Mouse (Mus musculus) megakaryocyte, adult 5-6 weeks (primary cell): Measurements from ENCODE around the gene Itpr1. TPM values are rescaled to one million over a fixed set of nuclear protein-coding genes. Genes with fewer than 3 reads are reported as not detected.

Experiments used
- ATAC-seq: 2 replicates; pipeline ENCODE4 v1.8.0; 2016; ENCODE audit warnings: mild to moderate bottlenecking, inconsistent platforms; ENCODE audit not compliant: poor library complexity, severe bottlenecking
- total RNA-seq, 2 experiments: library from RNA; stranded (forward) in 1 of 2; stranded (reverse) in 1 of 2; fragments of 153-499, 151-499 nt in 1 of 2; fragments of 221-1000, 200-1000 nt in 1 of 2; gene quantifications; 2 replicates each; pipeline versions ENCODE4 v1.2.3 to v1.2.4; 2015 to 2017

The Itpr1 gene
- 51.2 and 55.7 TPM in 2 replicates for total RNA-seq (2015)
- total RNA-seq (2017), result 127 and 135 TPM in 2 replicates

DNA sequence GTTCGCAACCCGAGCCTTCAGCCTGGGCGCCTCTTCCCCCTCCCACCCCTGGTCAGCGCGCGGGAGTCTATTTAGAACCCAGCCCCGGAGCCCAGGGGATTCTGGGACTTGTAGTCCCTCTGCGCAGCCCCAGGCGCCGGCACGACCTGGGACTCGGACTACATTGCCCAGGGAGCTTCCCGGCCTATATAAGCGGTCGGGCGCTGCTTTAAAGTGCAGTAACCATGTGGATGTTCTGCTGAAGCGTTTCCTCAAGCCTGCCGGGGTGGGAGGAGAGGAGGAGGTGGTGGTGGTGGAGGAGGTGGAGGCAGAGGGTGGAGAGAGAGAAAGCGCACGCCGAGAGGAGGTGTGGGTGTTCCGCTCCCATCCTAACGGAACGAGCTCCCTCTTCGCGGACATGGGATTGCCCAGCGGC lies at the start of gene Itpr1:
Itpr1 (plus strand) TSS at position 216 of the 415 bp plus-strand sequence.
- peak; percentile 85 for ATAC-seq

DNA sequence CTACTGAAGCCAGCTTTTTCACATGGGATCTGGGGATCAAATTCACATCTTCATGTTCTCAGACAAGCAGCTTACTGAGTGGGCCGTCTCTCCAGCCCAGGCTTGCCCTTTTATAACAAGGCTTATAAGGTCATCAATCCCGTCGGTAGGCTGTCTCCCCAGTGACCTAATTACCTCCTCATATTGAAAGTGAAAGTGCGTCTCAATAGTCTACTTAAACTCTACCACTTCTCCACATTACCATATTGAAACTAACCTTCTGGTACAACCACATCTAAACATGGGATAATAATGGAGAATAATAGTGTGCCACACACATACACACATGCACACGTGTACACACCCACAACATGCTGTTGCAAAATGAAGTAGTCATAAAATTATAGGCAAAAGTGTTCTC lies 48.0 kb upstream of the Itpr1 start:
- peak; percentile 61; the same call in 1 of the 2 replicates for ATAC-seq

DNA sequence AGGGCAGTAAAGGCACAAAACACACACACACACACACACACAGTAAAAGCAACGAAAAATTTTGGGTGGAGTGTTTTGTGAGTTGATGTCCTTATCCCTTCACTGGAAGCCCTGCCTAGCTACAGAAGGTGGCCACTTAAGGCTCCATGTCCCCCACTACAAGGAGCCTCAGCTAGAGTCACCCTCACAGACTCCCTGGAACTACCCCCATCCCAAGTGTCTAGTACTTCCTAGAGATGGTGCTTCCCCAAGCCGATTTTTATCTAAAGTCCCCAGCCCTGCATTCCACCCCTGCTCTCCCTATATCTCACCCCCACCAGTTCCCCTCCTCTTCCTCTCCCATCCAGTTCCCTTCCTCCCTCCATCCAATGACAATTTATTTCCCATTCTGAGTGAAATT lies 47.3 kb upstream of the Itpr1 start:
- ATAC-seq, result no peak

DNA sequence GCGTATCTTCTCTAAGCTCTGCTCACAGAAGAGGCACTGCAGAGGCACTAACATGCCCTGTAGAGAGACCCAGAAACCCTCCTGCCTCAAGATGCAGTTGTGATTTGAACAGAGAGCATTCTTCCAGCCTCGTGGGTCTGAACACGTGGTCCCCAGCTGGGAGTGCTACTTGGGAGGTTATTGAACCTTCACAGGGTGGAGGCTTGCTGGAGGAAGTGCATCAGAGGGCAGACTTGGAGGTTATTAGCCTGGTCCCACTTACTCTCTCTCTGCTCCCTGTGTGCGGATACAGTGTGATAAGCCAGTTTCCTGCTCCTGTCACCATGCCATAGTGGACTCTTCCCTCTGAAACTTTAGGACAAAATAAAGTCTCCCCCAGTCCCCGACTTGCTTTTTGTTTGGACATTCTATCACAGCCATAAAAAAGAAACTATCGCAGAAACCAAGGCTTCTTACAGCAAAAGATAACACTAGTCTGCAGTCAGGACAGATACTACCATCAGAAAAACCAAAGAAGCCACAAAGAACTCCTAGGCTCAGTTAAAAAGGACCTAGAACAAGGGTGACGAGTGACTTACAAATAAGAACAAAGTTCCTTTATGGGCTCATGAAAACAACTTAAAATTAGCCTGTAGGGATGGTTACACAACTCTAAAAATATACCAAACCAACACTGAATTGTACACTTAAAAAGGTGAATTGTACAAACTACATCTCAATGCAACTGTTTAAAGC lies 44.8 kb upstream of the Itpr1 start:
- peak; percentile 28; the same call in 1 of the 2 replicates for ATAC-seq

DNA sequence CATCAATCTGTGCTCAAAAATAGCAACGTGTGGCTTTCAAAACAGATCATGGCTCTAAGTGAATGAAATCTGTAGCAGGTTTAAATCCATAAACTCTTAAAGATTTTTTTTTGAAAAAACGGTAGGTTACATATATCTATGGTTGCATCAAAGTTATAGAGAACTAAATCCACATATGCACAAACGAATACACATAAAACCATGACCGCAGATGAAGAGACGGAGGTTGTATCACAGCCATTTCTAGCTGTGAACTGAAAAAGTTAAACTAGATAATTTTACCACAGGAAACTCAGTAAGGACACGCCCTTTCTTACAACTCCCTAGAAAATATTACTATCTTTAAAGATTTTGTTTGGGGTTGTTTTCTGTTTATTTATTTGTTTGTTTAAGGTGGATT lies 44.2 kb upstream of the Itpr1 start:
- no peak for ATAC-seq

DNA sequence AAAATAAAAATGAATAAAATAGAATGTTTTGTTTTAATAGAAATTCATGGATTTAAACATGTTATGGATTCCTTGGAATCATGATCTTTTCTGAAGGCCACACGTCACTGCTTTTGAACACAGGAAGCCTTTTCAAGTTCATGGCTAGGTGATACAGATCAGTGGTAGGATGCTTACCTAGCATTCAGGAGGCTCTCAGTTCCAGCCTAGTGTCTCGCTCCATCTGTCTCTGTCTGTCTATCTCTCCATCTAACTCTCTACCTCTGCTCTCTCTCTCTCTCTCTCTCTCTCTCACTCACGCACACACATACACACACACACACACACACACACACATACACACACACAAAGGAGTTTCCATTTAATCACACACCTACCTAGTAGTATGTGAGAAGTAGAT lies 43.4 kb upstream of the Itpr1 start:
- no peak for ATAC-seq

DNA sequence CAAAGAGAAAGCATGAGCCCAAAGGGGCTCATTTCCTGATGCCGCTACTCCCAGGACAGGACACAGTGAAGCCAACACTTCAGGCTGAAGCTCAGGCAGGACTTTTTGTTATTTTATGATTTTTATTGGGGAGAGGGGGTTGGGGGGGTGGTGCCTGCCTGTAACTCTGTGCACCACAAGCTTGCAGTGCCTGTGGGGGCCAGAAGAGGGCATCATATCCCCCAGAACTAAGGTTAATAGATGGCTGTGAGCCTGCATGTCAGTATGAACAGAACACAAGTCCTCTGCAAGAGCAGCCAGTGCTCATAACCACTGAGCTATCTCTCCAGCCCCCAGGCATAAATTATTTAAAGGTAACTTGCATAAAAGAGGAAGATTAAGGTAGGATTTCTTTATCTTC lies 40.7 kb upstream of the Itpr1 start:
- no peak for ATAC-seq

DNA sequence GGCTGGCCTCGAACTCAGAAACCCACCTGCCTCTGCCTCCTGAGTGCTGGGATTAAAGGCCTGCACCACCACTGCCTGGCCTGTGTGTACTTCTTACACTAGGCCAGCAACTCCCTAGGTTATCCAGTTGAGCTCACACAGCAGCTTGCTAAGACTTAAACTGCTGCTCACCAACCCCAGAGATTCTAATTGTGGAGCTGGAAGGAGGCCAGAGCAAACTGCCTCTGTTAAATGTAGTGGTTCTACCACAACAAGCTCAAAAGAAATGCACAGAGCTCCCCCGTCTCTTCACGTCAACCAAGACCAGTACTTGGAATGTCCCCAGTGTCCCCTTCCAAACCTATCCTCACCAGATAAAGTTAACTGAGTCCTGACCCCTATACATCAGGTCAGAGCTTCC lies 38.7 kb upstream of the Itpr1 start:
- no peak for ATAC-seq

DNA sequence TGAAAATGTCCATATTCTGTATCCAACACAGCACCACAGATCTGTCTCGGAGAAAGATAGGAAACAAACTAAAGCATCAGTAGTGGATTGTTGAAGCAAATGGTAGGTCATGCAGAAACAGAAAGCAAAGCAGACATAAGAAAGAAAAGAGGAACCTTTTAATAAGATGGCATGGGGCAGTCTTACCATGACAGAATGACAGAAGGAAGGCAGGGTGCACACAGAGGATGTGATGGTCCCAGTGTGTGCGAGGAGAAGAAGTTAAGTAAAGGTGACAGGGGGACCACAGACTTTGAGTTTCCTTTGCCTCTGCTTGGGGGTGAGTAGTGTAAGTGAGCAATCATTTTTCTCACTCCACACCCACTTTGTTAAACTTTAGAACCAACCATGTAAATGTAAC lies 33.8 kb upstream of the Itpr1 start:
- ATAC-seq, result peak; percentile 67

DNA sequence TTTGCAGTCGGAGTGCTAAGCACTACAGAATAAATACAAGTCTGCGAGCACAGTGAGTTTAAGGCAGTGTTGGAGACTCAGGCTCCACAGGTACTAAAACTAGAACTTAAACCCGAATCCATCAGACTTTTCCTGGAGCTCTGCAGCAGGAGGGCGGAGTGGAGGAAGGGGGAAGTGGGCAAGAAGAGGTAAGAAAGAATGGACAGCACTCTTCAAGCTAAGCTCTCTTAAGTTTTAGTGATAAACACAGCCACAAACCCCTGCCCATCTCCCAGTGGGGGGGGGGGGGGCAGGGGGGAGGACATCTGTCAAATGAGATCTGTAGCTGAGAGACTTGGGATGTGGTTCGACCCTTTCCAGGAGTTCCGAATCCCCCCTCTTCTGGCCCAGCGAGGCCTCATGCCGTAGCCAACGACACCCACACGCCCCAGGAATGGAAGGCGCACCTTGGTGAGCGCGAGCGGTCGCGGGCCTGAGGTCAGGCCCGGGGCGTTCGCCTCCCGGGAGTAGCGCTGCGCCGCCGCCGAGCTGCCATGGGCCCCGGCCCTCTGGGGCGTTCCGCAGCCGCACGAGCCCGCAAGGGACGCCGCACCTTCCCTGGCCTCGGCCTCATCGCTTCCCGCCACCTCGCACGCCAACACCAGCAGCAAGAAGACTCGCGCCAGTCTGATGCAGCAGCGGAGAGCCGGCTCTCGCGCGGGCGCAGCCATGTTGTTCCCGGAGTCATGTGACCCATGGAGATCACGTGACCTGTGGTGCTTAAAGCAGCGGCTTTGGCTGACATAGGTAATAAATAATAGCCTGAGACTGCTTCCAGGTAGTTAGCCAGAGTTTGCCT lies 27.8 kb upstream of the Itpr1 start, which contains the start of gene Sumf1:
Sumf1 (minus strand) TSS at position 736 of the 838 bp plus-strand sequence.
- ATAC-seq, result peak; percentile 88

DNA sequence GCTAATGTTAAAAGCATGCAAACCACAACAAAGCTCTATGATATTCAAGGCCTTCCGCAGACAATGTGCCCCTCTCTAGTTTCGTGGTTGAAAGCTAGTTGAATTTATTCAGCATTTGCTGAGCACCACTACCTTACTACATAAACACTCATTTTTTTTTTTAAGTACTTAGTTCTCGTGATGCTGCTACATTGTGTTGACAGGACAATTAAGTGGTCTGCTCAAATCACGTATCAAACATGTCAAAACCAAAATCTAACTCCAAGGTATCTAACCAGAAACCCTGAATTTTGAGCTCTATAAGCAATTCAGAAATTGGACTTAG lies 27.2 kb upstream of the Itpr1 start:
- 0 out of 2 replicates have a peak, but pooled peaks have one; percentile 5 for ATAC-seq

DNA sequence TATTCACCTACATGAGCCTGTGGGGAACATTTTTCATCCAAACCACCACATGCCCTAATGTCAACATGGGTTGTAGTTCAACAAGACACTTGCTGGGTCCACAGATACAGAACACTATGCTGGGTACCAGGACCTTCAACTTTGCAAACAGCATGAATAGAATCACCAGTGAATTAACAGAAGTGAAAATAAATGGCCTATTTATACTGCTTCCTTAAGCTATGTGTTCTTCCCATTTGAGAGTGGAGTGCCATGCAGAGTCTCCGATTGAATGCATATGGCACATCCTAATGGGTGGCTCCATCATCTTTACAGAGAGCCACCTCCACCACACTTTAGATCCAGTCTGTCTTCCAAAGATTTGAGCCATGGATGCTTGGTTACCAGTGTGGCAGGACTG lies 22.2 kb upstream of the Itpr1 start:
- peak; percentile 59 for ATAC-seq

DNA sequence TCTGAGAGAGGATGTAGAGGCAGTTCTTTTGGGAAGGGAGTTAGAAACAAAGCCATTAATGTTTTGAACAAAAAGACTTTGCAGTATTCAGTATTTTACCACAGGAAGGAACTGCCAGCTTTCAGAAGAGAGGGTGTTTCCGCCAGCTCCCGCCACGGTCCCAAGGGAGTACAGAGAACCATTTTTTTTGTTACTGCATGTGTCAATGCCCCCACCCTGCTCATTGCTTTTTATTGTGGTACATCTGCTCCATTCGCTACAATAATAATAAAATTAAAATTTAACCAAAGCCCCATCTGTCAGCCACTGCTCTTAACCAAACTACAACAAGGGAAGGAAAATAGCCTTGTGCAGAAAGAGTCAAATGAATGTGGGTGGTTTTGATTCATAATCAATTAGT lies 20.3 kb upstream of the Itpr1 start:
- no peak for ATAC-seq

DNA sequence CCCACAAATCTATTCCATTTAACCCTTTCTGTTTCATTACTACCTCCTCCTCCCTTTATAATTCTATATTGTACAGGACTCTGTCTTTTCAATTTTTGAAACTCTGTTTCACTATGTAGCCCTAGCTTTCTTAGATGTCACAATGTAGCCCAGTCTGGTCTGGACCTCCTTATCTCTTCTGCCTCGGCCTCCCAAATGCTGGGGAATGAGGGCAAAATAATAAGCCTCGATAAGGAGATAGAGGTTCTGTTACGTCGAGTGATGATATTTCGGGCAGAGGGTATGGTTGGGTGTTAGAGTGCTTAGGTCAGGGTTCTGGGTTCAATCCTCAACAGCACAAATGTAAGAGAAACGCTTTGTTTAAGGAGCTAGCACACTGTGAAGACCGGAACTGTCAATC lies 16.2 kb upstream of the Itpr1 start:
- no peak for ATAC-seq

DNA sequence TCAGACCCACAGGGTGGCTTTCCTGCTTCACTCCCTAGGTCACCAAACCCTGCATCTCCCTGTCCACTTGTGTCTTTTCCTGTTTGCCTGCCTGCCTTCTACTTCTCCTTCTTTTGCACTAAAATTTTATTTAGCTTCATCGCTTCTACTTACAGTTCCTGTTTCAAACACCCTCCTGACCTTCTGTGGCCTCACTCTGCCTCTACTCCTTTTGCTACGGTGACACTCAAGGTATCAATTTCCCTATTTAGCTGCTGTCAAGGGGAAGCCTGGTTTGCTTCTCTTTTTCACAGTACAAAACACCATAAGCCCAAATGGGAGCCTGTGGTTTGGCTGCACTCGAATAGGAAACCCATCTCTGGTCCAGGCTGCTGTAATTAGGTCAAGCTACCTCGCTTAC lies 15.8 kb upstream of the Itpr1 start:
- ATAC-seq, result peak; percentile 97

DNA sequence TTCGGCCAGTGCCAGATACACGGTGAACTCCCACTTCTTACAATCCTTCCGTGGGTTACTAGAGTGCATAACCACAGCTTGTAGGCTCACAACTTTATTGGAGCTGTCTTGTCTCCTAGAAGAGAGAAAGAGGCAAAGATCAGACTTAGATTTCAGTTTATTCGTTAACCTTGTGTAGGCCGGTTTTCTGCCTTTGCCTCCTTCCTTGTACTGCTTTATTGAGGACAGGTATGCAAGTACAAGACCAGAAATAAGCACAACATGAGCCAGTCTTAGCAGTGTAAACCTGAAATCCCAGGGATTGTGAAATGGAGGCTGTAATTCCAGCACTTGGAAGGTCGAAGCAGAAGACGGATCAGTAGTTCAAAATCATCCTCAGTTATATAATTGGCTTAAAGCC lies 14.6 kb upstream of the Itpr1 start:
- ATAC-seq, result no peak

DNA sequence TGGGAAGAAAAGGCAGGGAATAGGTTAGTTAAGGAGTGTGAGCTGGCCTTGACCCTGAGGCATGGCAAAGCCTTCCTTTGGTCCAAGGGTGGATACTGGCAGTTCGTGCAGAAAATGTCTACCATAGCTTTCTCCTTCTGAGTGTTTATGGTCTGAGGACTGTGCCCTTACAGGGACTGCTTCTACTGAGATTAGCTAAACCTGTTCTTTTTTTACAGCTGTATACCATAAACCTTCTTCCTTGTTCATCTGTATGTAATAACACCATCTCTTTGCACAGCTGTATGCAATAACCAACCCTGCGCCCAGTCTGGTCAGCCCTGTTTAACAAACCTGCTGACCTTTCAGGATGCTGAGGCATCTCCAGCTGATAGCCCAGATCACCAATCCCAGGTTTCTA lies 8.6 kb upstream of the Itpr1 start:
- ATAC-seq, result no peak

DNA sequence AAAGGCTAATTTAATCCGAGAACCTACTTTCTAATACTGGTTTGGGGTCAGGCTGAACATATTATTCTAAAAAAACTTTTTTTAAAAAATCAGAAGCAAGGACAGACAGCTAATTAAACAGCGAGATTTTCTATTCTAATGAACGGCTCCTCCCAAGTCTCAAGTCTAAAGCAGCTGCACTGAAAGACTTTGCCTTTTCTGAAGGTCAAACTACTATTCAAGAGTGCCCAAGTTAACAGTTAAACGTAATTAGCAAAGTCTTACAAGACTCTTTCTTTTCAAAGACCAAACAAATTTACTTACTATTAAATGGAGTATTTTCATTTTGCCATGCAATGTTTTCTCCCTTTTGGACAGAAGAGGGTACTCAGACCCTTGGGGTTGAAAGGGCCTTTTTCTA lies 6.8 kb upstream of the Itpr1 start:
- ATAC-seq, result no peak

DNA sequence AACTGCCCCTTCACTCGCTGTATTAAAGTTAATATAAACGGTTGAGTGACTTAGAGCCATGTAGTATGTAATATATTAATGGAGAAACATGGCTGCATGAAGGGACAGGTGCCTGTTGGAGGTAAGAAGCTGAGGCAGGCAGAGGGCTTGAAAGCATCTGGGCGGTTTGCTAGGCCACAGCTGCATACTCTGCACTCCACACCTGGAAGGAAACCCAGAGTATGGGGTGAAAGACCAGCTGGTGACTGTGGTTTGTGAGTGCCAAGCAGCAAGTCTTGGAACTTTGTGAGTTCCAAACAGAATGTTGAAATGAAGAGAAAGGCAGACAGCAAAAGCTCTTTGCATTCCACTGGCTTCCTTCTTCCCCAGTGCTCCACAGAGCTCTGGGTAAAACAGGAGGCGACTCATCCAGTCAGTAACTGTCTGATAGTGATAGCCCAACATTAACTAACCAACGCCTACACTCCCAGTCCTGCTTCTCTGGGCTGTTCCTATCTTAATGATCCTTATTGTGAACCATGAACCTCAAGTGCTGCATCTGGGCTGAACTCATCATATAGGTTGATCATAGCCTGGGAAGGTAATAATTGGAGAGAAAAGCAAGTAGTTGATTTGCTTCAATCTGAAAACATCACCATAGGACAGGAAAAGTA lies 5.9 kb upstream of the Itpr1 start:
- no peak for ATAC-seq

DNA sequence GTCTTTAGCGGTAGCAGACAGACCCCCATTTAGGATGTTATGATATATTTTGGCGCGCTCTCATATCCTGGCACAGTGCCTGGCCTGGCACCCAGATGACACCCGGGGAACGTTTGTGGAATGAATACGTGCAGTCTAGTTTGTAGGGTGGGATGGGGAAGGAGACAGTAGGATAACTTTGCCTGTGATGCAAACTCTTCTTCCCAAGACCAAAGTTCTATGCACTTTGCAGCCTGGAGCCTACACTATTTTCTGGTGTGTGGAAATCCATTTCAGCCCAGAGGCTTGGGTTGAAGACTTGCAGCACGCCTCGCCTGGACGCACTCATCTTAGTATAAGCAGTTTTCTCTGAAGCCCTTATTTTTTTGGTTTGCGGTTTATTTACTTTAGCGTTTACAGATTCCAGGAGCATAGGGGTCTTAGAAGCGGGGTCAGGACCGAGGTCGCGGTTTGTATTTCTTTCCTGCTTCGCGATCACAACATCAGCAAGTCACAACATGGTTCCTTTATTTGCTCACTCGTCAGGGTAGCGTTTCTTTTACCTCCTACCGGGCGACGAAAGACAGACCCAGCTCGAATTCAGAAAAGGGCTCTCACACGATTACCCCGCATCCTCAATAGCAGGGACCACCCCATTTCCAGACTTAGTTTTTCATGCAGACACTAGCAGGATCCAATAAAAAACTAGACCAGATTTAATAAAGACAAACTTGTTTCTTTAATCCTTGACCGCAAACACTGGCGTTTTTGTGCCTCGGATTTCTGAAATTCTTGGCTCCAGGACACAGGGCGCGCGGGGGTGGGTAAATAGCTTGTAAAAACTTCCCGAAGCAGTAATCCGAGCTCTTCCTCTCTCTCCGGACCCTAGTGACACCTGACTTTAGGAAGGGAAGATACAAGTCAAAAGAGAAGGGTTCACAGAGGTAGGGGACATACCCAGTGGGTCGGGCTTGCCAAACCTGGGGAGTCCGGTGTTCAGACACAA lies 708 bp upstream of the Itpr1 start:
- 0 out of 2 replicates have a peak, but pooled peaks have one; percentile 7 for ATAC-seq
